Mouse (Mus musculus): Measurements from ENCODE around the gene Gm2a. TPM values are rescaled to one million over a fixed set of nuclear protein-coding genes. Genes with fewer than 3 reads are reported as not detected.
A peak's percentile ranks its signal among the peaks of the same experiment; 100 is the strongest.
"Not testable (repeated sequence)": the region's sequence is repeated elsewhere in the genome, so short reads cannot be mapped to it uniquely, and the experiment has no call there.

Gm2a gene
- polyA plus RNA-seq, 1 experiment from 2014 or later = 42.2 TPM

- Histone ChIP-seq H3K4me3 (no peak overlapping the region), H3K4me2 (peak overlapping the region; percentile 35), H3K9ac (peak overlapping the region; percentile 33; the same call in 1 of the 2 replicates), H3K27ac (replicated peaks) (peak overlapping the region; percentile 86), H3K36me3 (peaks cover 5% of the 10 kb centered on the region; the same call in 1 of the 2 replicates), H3K9me3 (peaks cover 4% of the 10 kb centered on the region; the same call in 1 of the 2 replicates), H3K27me3 (replicated peaks) (no peaks in the 10 kb centered on the region), H3K4me1 (peaks cover 30% of the 10 kb centered on the region)
- 34% methylated on average over 7 of the region's 7 CpGs for whole genome bisulfite sequencing
- ATAC-seq (ENCODE audit: extremely low read depth, insufficient number of reproducible peaks, low FRiP score, low TSS enrichment) = no peak; the same call in 1 of the 2 replicates
Measured at GRCm38 (mm10) chr11:55113209-55113860, 15.4 kb downstream of the Gm2a start.

DNA sequence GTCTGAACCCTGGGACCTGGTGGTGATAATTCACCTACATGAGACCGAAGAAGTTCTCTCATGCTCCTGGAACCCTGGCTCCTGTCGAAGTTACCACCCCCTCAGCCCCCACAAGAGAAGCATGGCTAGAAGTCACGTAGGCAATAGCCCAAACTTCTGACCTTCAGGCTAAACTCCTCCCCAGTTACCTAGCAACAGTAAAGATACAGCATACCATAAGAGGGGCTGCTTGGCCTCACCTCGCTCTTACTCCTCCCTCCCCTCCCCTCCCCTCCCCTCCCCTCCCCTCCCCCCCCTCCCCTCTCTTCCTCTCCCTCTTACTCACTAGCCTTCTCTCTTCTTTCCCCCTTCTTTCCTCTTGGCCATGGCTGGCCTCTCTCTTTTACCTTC is 15.9 kb downstream of the Gm2a start:
- not testable (repeated sequence) for ATAC-seq (ENCODE audit: extremely low read depth, insufficient number of reproducible peaks, low FRiP score, low TSS enrichment); H3K36me3 ChIP-seq; H3K4me3 ChIP-seq; H3K9me3 ChIP-seq; H3K27me3 ChIP-seq (replicated peaks)
- 13% methylated on average over 4 of the region's 4 CpGs for WGBS
- Histone ChIP-seq H3K4me2 (peak overlapping the region; percentile 35), H3K4me1 (peaks cover 30% of the 10 kb centered on the region), H3K27ac (replicated peaks) (peak overlapping the region; percentile 86), H3K9ac (peak overlapping the region; percentile 33; the same call in 1 of the 2 replicates)

- H3K27ac ChIP-seq (replicated peaks) = peak overlapping the region; percentile 86
- H3K4me3 ChIP-seq = no peak overlapping the region
Measured at GRCm38 (mm10) chr11:55114291-55114690, 16.4 kb downstream of the Gm2a start.

DNA sequence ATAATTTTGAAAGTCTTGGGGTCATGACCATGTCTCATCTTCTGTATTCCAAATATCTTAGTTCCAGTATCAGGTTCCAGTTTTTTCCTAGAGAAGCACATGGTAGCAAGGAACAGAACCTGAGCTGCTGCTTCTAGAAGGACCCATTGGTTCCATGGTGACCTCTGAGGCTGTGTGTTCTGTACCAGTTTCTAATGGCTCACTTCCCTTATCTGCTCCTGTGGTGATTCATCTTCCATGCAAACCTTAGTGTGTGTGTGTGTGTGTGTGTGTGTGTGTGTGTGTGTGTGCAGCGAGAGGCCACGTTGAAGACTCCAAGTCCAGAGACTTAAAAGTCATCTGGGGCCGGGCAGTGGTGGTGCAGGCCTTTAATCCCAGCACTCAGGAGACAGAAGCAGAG is 18.1 kb downstream of the Gm2a start:
- Histone ChIP-seq H3K27me3 (replicated peaks) (no peaks in the 10 kb centered on the region), H3K9me3 (peaks cover 4% of the 10 kb centered on the region; the same call in 1 of the 2 replicates)
- no peak for ATAC-seq (ENCODE audit: extremely low read depth, insufficient number of reproducible peaks, low FRiP score, low TSS enrichment)

More at GRCm38 (mm10) chr11:55114291-55114690, 16.4 kb downstream of the Gm2a start:
- no peaks in the 10 kb centered on the region for H3K36me3 ChIP-seq
- no peak overlapping the region for H3K9ac ChIP-seq
- no peak overlapping the region for H3K4me2 ChIP-seq
- peaks cover 30% of the 10 kb centered on the region for H3K4me1 ChIP-seq
- WGBS = 36% methylated on average over 2 of the region's 2 CpGs
- ATAC-seq (ENCODE audit: extremely low read depth, insufficient number of reproducible peaks, low FRiP score, low TSS enrichment) = no peak
- peaks cover 4% of the 10 kb centered on the region; the same call in 1 of the 2 replicates for H3K9me3 ChIP-seq
- H3K27me3 ChIP-seq (replicated peaks) = no peaks in the 10 kb centered on the region

DNA sequence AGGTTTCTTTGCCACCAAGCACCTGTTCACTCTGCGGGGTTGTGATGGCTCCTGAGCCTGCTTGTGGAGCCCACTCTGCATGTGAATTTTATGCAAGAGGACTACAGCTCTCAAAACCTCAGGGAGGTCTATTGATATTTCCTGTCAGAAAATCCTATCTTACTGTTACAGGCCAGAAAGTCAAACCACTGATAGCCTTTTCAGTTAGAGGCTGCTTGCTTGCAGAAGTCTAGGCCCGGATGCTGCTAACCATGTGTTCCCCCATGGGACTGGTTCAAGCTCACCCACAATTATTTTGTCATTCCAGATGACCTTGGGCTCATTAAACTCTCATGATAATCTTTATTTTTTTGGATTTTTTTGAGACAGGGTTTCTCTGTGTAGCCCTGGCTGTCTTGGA is 19.1 kb downstream of the Gm2a start:
- Histone ChIP-seq H3K27me3 (replicated peaks) (no peaks in the 10 kb centered on the region), H3K9me3 (peaks cover 4% of the 10 kb centered on the region; the same call in 1 of the 2 replicates), H3K36me3 (no peaks in the 10 kb centered on the region), H3K9ac (no peak overlapping the region), H3K27ac (replicated peaks) (no peak overlapping the region), H3K4me3 (no peak overlapping the region), H3K4me1 (peaks cover 18% of the 10 kb centered on the region), H3K4me2 (no peak overlapping the region)
- no peak for ATAC-seq (ENCODE audit: extremely low read depth, insufficient number of reproducible peaks, low FRiP score, low TSS enrichment)
- WGBS = 81% methylated on average over 2 of the region's 2 CpGs

More for the DNA sequence above, 18.1 kb downstream of the Gm2a start:
- Histone ChIP-seq H3K36me3 (no peaks in the 10 kb centered on the region), H3K27ac (replicated peaks) (no peak overlapping the region), H3K9ac (no peak overlapping the region), H3K4me2 (no peak overlapping the region), H3K4me1 (peaks cover 18% of the 10 kb centered on the region), H3K4me3 (no peak overlapping the region)
- 87% methylated on average over 3 of the region's 3 CpGs for WGBS

DNA sequence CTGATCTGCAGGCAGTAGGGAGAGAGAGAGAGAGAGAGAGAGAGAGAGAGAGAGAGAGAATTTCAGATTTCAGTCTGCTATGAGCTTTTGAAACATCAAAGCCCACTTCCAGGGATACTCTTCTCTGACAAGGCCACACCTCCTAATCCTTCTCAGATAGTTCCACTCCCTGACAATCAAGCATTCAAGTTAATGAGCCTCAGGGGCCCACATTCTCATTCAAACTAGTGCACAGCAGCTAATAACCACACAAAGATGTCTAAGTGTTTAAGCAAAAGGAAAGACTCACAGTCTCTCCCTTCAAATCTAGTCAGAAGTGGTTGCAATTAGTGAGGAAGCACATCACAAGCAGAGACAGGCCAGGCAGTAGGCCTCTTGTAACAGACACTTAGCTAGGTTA is 22.4 kb downstream of the Gm2a start:
- Histone ChIP-seq H3K4me1 (no peaks in the 10 kb centered on the region), H3K9me3 (peaks cover under 1% of the 10 kb centered on the region; the same call in 1 of the 2 replicates), H3K4me2 (no peak overlapping the region), H3K9ac (no peak overlapping the region), H3K27ac (replicated peaks) (0 out of 2 replicates have a peak overlapping the region, but pooled peaks have one; percentile 32), H3K36me3 (no peaks in the 10 kb centered on the region), H3K4me3 (no peak overlapping the region), H3K27me3 (replicated peaks) (no peaks in the 10 kb centered on the region)
- no peak for ATAC-seq (ENCODE audit: extremely low read depth, insufficient number of reproducible peaks, low FRiP score, low TSS enrichment)

DNA sequence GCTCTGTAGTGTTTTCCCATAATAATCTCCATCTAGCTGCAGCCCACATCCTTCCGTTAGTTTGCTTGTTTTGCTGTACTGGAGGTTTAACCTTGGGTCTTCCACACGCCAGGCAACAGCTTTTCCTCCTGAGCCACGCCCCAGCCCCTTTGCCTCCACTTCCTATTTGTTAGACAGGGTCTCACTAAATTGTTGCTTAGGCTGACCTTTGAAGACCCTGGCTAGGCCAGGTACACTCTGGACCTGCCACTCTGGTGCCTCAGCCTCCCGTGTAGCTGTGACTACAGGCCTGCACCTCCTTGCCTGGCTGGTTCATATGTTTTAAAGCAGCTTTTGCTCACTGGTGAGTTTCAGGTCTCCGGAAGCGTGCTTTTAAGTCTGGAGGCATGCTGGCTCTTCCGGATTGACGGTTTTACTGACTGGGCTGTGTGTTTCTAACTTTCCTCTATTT is 22.9 kb downstream of the Gm2a start:
- H3K27me3 ChIP-seq (replicated peaks) = no peaks in the 10 kb centered on the region
- H3K4me3 ChIP-seq = no peak overlapping the region
- no peak for ATAC-seq (ENCODE audit: extremely low read depth, insufficient number of reproducible peaks, low FRiP score, low TSS enrichment)
- H3K27ac ChIP-seq (replicated peaks) = peak overlapping the region; percentile 32; the same call in 1 of the 2 replicates
- no peaks in the 10 kb centered on the region for H3K36me3 ChIP-seq
- no peak overlapping the region for H3K4me2 ChIP-seq
- WGBS = 69% methylated on average over 8 of the region's 8 CpGs
- no peaks in the 10 kb centered on the region; the same call in 1 of the 2 replicates for H3K9me3 ChIP-seq
- no peak overlapping the region for H3K9ac ChIP-seq
- H3K4me1 ChIP-seq = no peaks in the 10 kb centered on the region

- H3K36me3 ChIP-seq = no peaks in the 10 kb centered on the region
- H3K4me1 ChIP-seq = no peaks in the 10 kb centered on the region
- H3K27ac ChIP-seq (replicated peaks) = peak overlapping the region; percentile 32; the same call in 1 of the 2 replicates
- H3K4me3 ChIP-seq = no peak overlapping the region
- H3K9ac ChIP-seq = no peak overlapping the region
- 84% methylated on average over 1 of the region's 1 CpGs for WGBS
- ATAC-seq (ENCODE audit: extremely low read depth, insufficient number of reproducible peaks, low FRiP score, low TSS enrichment) = no peak
- no peaks in the 10 kb centered on the region for H3K27me3 ChIP-seq (replicated peaks)
- no peaks in the 10 kb centered on the region; the same call in 1 of the 2 replicates for H3K9me3 ChIP-seq
- no peak overlapping the region for H3K4me2 ChIP-seq
Measured at GRCm38 (mm10) chr11:55121430-55121829, 23.5 kb downstream of the Gm2a start.

DNA sequence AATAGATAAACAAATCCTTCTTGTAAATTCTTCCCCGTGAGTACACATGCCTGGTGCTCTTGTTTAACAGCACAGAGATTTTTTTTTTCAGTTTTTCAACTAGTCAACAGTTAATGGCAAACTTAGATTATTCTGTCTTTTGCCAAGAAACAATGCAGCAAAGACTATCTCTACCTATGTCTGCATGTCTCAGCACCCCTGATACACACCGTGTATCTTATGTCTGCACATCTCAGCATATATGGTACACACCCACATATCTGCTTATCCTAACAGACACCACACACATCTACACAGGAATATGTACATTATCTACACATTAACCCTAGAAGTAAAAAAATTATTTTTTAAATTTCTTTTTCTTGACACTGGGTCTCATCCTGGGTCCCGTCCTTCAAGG is 28.7 kb downstream of the Gm2a start:
- H3K4me3 ChIP-seq = no peak overlapping the region
- no peak overlapping the region for H3K9ac ChIP-seq
- H3K27me3 ChIP-seq (replicated peaks) = no peaks in the 10 kb centered on the region
- no peaks in the 10 kb centered on the region for H3K4me1 ChIP-seq
- H3K9me3 ChIP-seq = no peaks in the 10 kb centered on the region
- H3K27ac ChIP-seq (replicated peaks) = no peak overlapping the region
- ATAC-seq (ENCODE audit: extremely low read depth, insufficient number of reproducible peaks, low FRiP score, low TSS enrichment) = no peak
- 74% methylated on average over 3 of the region's 3 CpGs for WGBS
- H3K4me2 ChIP-seq = no peak overlapping the region
- H3K36me3 ChIP-seq = no peaks in the 10 kb centered on the region

DNA sequence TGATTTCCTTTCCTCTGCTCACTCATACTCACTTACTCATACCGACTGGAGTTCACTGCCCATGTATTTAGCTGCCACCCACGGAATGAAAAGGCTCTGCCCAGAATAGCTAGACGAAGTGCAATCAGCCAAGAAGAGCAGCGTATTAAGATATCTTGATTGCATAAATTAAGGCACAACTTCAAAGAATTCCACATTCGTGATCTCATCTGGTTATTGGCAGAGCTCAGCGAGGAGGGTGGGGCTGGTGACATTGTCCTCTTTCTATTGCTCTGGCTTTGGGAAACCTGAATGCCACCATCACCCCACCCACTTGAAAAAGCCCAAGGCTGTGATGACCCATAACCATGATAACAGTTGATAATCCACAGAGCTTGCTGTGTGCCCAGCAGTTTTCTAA is 30.0 kb downstream of the Gm2a start:
- ATAC-seq (ENCODE audit: extremely low read depth, insufficient number of reproducible peaks, low FRiP score, low TSS enrichment) = no peak

DNA sequence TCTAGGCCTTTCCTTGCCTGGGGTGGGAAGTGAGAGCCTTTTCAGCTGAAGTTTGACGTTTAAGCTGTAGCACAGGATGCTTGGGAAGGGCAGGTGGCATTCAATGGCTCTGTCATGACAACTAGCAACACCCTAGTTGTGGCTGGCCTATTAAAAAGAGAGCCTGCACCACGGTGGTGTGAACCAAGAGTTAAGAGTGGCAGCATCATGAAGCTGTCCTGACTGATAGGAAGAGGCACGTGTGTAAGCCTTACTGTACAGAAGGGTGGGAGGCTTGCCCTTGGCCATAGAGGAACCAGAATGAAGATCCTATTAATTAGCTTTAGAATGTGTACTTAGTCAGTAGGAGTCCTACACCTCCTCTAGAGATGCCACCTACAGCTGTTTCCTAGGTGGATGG is 30.5 kb downstream of the Gm2a start:
- Histone ChIP-seq H3K9me3 (no peaks in the 10 kb centered on the region), H3K4me3 (no peak overlapping the region), H3K9ac (no peak overlapping the region), H3K36me3 (no peaks in the 10 kb centered on the region), H3K27ac (replicated peaks) (no peak overlapping the region), H3K4me1 (no peaks in the 10 kb centered on the region), H3K27me3 (replicated peaks) (no peaks in the 10 kb centered on the region), H3K4me2 (no peak overlapping the region)
- no peak for ATAC-seq (ENCODE audit: extremely low read depth, insufficient number of reproducible peaks, low FRiP score, low TSS enrichment)
- 68% methylated on average over 3 of the region's 3 CpGs for WGBS

More for the DNA sequence above, 30.0 kb downstream of the Gm2a start:
- H3K9me3 ChIP-seq = no peaks in the 10 kb centered on the region
- no peak overlapping the region for H3K4me3 ChIP-seq
- H3K27ac ChIP-seq (replicated peaks) = no peak overlapping the region
- no peak overlapping the region for H3K9ac ChIP-seq
- WGBS = 61% methylated on average over 6 of the region's 6 CpGs
- no peaks in the 10 kb centered on the region for H3K36me3 ChIP-seq
- H3K27me3 ChIP-seq (replicated peaks) = no peaks in the 10 kb centered on the region
- H3K4me1 ChIP-seq = no peaks in the 10 kb centered on the region
- no peak overlapping the region for H3K4me2 ChIP-seq
